Mouse (Mus musculus) neural tube, embryonic 15.5 days (tissue): ENCODE measurements at regions not wholly inside any gene's neighbourhood (a gene's known extent, or its start where the extent isn't known, plus 50 kb on each side); places are given as distances from the start of the nearest gene placed in this dataset.

Experiments used
- ATAC-seq: fragments of 200-750 bp; cut with Nextera tagmentation; 2 replicates; pipeline ENCODE4 v1.8.0; 2017; ENCODE audit warnings: mild to moderate bottlenecking, moderate TSS enrichment, moderate library complexity; ENCODE audit not compliant: low FRiP score
- H3K27ac ChIP-seq: fragments of 300-500 bp; sonication (generic); replicated peaks from 2 replicates; pipeline ENCODE4 v1.5.1; 2015; ENCODE audit warnings: mild to moderate bottlenecking, inconsistent platforms
- H3K27me3 ChIP-seq: fragments of 300-500 bp; sonication (generic); replicated peaks from 2 replicates; pipeline ENCODE4 v1.6.1; 2015; ENCODE audit warnings: inconsistent platforms
- H3K36me3 ChIP-seq: fragments of 300-500 bp; sonication (generic); 2 replicates; pipeline ENCODE4 v1.6.1; 2015; ENCODE audit warnings: inconsistent platforms
- H3K4me1 ChIP-seq: fragments of 300-500 bp; sonication (generic); 2 replicates; pipeline ENCODE4 v1.6.1; 2015; ENCODE audit warnings: inconsistent platforms
- H3K4me2 ChIP-seq: fragments of 300-500 bp; sonication (generic); 2 replicates; pipeline ENCODE4 v1.6.1; 2015; ENCODE audit warnings: inconsistent platforms, mild to moderate bottlenecking, moderate library complexity
- H3K4me3 ChIP-seq: fragments of 300-500 bp; sonication (generic); replicated peaks from 2 replicates; pipeline ENCODE4 v1.5.1; 2015; ENCODE audit warnings: mild to moderate bottlenecking, inconsistent platforms
- H3K9ac ChIP-seq: fragments of 300-500 bp; sonication (generic); replicated peaks from 2 replicates; pipeline ENCODE4 v1.6.1; 2015; ENCODE audit warnings: mild to moderate bottlenecking, inconsistent platforms
- H3K9me3 ChIP-seq: fragments of 300-500 bp; sonication (generic); replicated peaks from 2 replicates; pipeline ENCODE4 v1.6.1; 2016; ENCODE audit warnings: inconsistent platforms
- WGBS: fragments of 180-500 bp; shearing (Covaris S2); methylation state at CpG from one replicate; pipeline ENCODE4 v1.1.7; 2015; ENCODE audit warnings: mixed read lengths; 5-methylcytosine and 5-hydroxymethylcytosine counted together

GRCm38 (mm10) chr14:61665815-61666214 lies 58.6 kb downstream of the Kcnrg start:
- H3K9ac ChIP-seq = no peak overlapping the region
- H3K4me2 ChIP-seq = no peak overlapping the region
- 97% methylated on average over 3 of the region's 3 CpGs for WGBS
- no peaks in the 10 kb centered on the region for H3K27me3 ChIP-seq
- H3K4me1 ChIP-seq = no peaks in the 10 kb centered on the region
- H3K27ac ChIP-seq = no peak overlapping the region
- H3K9me3 ChIP-seq = no peaks in the 10 kb centered on the region
- no peak overlapping the region for H3K4me3 ChIP-seq
- ATAC-seq = no peak
- no peaks in the 10 kb centered on the region for H3K36me3 ChIP-seq

GRCm38 (mm10) chr14:61673184-61673583 lies 65.9 kb downstream of the Kcnrg start:
- no peak overlapping the region for H3K27ac ChIP-seq
- no peaks in the 10 kb centered on the region for H3K9me3 ChIP-seq
- no peak overlapping the region for H3K9ac ChIP-seq
- H3K4me3 ChIP-seq = no peak overlapping the region
- no peaks in the 10 kb centered on the region for H3K27me3 ChIP-seq
- H3K4me2 ChIP-seq = no peak overlapping the region
- WGBS = 44% methylated on average over 2 of the region's 2 CpGs
- H3K36me3 ChIP-seq = no peaks in the 10 kb centered on the region
- ATAC-seq = no peak
- no peaks in the 10 kb centered on the region for H3K4me1 ChIP-seq

GRCm38 (mm10) chr14:61678107-61678506 lies 70.8 kb downstream of the Kcnrg start:
- 100% methylated on average over 1 of the region's 1 CpGs for WGBS
- ATAC-seq = no peak
- H3K9me3 ChIP-seq = no peaks in the 10 kb centered on the region

GRCm38 (mm10) chr14:61680818-61681707 lies 73.8 kb downstream of the Kcnrg start:
- peak; percentile 85 for ATAC-seq
- Histone ChIP-seq H3K4me2 (peak overlapping the region; percentile 98), H3K4me3 (peak overlapping the region; percentile 64), H3K27ac (peak overlapping the region; percentile 83), H3K36me3 (no peaks in the 10 kb centered on the region), H3K9ac (peak overlapping the region; percentile 74), H3K27me3 (peaks cover 27% of the 10 kb centered on the region), H3K9me3 (no peaks in the 10 kb centered on the region), H3K4me1 (peaks cover 23% of the 10 kb centered on the region)
- WGBS = under 1% methylated on average over 48 of the region's 50 CpGs

More at GRCm38 (mm10) chr14:61678107-61678506, 70.8 kb downstream of the Kcnrg start:
- no peak overlapping the region for H3K4me3 ChIP-seq
- H3K4me1 ChIP-seq = peaks cover 14% of the 10 kb centered on the region
- H3K27me3 ChIP-seq = no peaks in the 10 kb centered on the region
- no peaks in the 10 kb centered on the region for H3K36me3 ChIP-seq
- no peak overlapping the region for H3K4me2 ChIP-seq
- H3K9ac ChIP-seq = no peak overlapping the region
- H3K27ac ChIP-seq = no peak overlapping the region

GRCm38 (mm10) chr14:61681708-61682701 lies 74.7 kb downstream of the Kcnrg start:
- peak overlapping the region; percentile 98 for H3K4me2 ChIP-seq
- peak overlapping the region; percentile 83 for H3K27ac ChIP-seq
- under 1% methylated on average over 86 of the region's 90 CpGs for WGBS
- H3K4me3 ChIP-seq = peak overlapping the region; percentile 64
- H3K27me3 ChIP-seq = peaks cover 33% of the 10 kb centered on the region
- peaks cover 30% of the 10 kb centered on the region for H3K4me1 ChIP-seq
- H3K9me3 ChIP-seq = no peaks in the 10 kb centered on the region
- peak; percentile 74 for ATAC-seq
- H3K36me3 ChIP-seq = no peaks in the 10 kb centered on the region
- H3K9ac ChIP-seq = peak overlapping the region; percentile 67

GRCm38 (mm10) chr14:61682721-61683355 lies 75.6 kb downstream of the Kcnrg start:
- WGBS = under 1% methylated on average over 54 of the region's 54 CpGs
- H3K9ac ChIP-seq = peak overlapping the region; percentile 67
- peak; percentile 35 for ATAC-seq

GRCm38 (mm10) chr14:61683356-61683740 lies 76.1 kb downstream of the Kcnrg start:
- Histone ChIP-seq H3K9me3 (no peaks in the 10 kb centered on the region), H3K9ac (peak overlapping the region; percentile 67), H3K27me3 (peaks cover 33% of the 10 kb centered on the region), H3K4me1 (peaks cover 31% of the 10 kb centered on the region), H3K4me3 (peak overlapping the region; percentile 64), H3K36me3 (no peaks in the 10 kb centered on the region), H3K4me2 (peak overlapping the region; percentile 98), H3K27ac (no peak overlapping the region; the same call in 1 of the 2 replicates)
- ATAC-seq = no peak
- WGBS = 12% methylated on average over 9 of the region's 9 CpGs

More at GRCm38 (mm10) chr14:61682721-61683355, 75.6 kb downstream of the Kcnrg start:
- H3K36me3 ChIP-seq = no peaks in the 10 kb centered on the region
- peak overlapping the region; percentile 64 for H3K4me3 ChIP-seq
- peaks cover 33% of the 10 kb centered on the region for H3K27me3 ChIP-seq
- no peaks in the 10 kb centered on the region for H3K9me3 ChIP-seq
- H3K4me2 ChIP-seq = peak overlapping the region; percentile 98
- H3K27ac ChIP-seq = peak overlapping the region; percentile 83
- peaks cover 31% of the 10 kb centered on the region for H3K4me1 ChIP-seq

- 17% methylated on average over 19 of the region's 19 CpGs for WGBS
- Histone ChIP-seq H3K9me3 (no peaks in the 10 kb centered on the region), H3K4me1 (peaks cover 31% of the 10 kb centered on the region), H3K36me3 (no peaks in the 10 kb centered on the region), H3K4me3 (no peak overlapping the region; the same call in 1 of the 2 replicates), H3K9ac (no peak overlapping the region), H3K27me3 (peaks cover 38% of the 10 kb centered on the region), H3K27ac (no peak overlapping the region), H3K4me2 (peak overlapping the region; percentile 98)
- no peak for ATAC-seq
These were observed 76.6 kb downstream of the Kcnrg start for GRCm38 (mm10) chr14:61683791-61684411.

- peaks cover 39% of the 10 kb centered on the region for H3K27me3 ChIP-seq
- ATAC-seq = no peak
- peaks cover 36% of the 10 kb centered on the region for H3K4me1 ChIP-seq
These were observed 77.4 kb downstream of the Kcnrg start for GRCm38 (mm10) chr14:61684473-61685230.

GRCm38 (mm10) chr14:61685231-61685800 lies 78.1 kb downstream of the Kcnrg start:
- H3K27me3 ChIP-seq = peaks cover 45% of the 10 kb centered on the region
- no peaks in the 10 kb centered on the region for H3K9me3 ChIP-seq
- no peak overlapping the region for H3K4me3 ChIP-seq
- ATAC-seq = no peak
- no peak overlapping the region for H3K27ac ChIP-seq
- no peaks in the 10 kb centered on the region for H3K36me3 ChIP-seq
- H3K9ac ChIP-seq = no peak overlapping the region
- 20% methylated on average over 12 of the region's 12 CpGs for WGBS
- no peak overlapping the region for H3K4me2 ChIP-seq
- H3K4me1 ChIP-seq = peaks cover 36% of the 10 kb centered on the region

More at GRCm38 (mm10) chr14:61684473-61685230, 77.4 kb downstream of the Kcnrg start:
- Histone ChIP-seq H3K4me3 (no peak overlapping the region; the same call in 1 of the 2 replicates), H3K9me3 (no peaks in the 10 kb centered on the region), H3K36me3 (no peaks in the 10 kb centered on the region), H3K9ac (no peak overlapping the region), H3K27ac (no peak overlapping the region), H3K4me2 (peak overlapping the region; percentile 98)
- WGBS = 11% methylated on average over 26 of the region's 26 CpGs
